Mouse (Mus musculus) liver, embryonic 14 days (tissue): ENCODE data around the gene Fam183b. TPM values are rescaled to one million over a fixed set of nuclear protein-coding genes. Genes with fewer than 3 reads are reported as not detected.

Experiments used
- polyA plus RNA-seq: library from polyadenylated mRNA; depleted of rRNA; stranded (reverse); fragments of >200 nt; gene quantifications from 2 replicates; pipeline ENCODE4 v1.2.3, GENCODE M21; 2012; rRNA removed

Gene Fam183b
- 0.07 TPM in 1 of 2 replicates, not detected in the other for polyA plus RNA-seq

DNA sequence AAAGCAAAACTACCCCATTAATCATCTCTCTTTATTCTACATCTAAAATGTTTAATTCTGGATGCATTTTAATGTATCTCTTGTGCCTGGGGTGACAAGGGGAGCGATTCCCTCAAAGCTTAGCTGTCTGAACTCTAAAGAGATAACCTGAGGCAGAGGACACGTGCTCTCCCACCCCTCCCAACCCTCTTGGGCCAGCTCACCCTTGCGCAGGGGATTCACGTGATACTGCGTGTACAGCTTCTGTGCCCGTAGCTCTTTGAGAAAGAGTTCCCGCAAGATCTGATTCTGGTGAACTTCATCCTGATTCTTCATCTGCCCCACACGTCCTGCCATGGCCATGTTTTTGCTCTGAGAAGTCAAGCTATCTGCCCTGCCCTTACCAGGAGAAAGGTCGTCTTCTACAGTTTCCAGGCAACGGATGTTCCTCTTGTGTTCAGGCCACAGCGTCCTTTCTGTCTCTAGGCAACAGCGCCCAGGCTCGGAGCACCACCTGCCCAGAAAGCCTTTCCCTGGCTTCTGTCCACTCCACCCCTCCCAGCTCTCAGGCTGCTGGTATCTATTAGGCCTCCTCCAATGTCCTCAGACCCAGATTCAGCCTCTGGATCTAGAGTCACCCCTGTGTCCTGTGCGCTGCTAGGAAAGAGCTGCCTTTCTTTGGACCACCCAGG lies at the start of gene Fam183b:
TSS of gene Fam183b (minus strand) at position 403 of the 671 bp plus-strand sequence.

GRCm38 (mm10) chr11:58846919-58847461 lies 45.2 kb upstream of the Fam183b start, which contains the start of gene Gm12258:
TSS of gene Gm12258 (plus strand) at chr11:58847158.

GRCm38 (mm10) chr11:58838951-58839350 lies 37.2 kb upstream of the Fam183b start, which contains the start of gene Olfr311:
TSS of gene Olfr311 (plus strand) at chr11:58839251.

GRCm38 (mm10) chr11:58828937-58829336 lies 27.2 kb upstream of the Fam183b start, which contains the start of gene Olfr312:
TSS of gene Olfr312 (plus strand) at chr11:58829237.

DNA sequence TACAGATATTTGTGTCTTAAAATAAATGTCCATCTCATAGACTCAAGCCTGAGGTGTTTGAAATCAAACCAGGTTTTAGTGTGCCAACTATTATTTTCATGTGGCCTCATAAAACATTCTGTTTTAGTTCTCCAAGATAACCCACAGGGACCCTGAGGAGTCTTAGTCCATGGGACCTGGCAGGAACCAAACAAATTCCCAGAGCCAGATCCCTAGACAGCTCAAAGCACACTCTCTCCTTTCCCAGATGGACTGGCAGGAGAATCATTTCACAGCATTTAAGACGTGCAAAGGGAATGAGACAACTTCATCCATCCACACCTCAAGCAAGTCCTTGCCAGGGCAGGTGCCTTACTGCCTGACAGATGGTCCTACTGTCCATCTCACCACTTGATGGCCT lies 12.9 kb upstream of the Fam183b start, which contains the start of gene Olfr313:
TSS of gene Olfr313 (plus strand) at position 301 of the 400 bp plus-strand sequence.

GRCm38 (mm10) chr11:58782480-58783089 lies 19.2 kb downstream of the Fam183b start, which contains the start of gene Olfr314:
TSS of gene Olfr314 (plus strand) at chr11:58782952.

GRCm38 (mm10) chr11:58772888-58773287 lies 28.9 kb downstream of the Fam183b start, which contains the start of gene Olfr315:
TSS of gene Olfr315 (plus strand) at chr11:58773188.

GRCm38 (mm10) chr11:58752434-58752833 lies 49.3 kb downstream of the Fam183b start, which contains the start of gene Olfr316:
TSS of gene Olfr316 (plus strand) at chr11:58752734.

Other genes starting within 250 kb of the Fam183b start
- not detected in 2 replicates for gene Olfr328, start 246.3 kb downstream of the Fam183b start, polyA plus RNA-seq
- gene Olfr224, start 231.4 kb downstream of the Fam183b start, polyA plus RNA-seq: not detected in 2 replicates
- gene Olfr325, start 224.2 kb downstream of the Fam183b start, polyA plus RNA-seq: not detected in 2 replicates
- not detected in 2 replicates for gene Olfr324, start 206.8 kb downstream of the Fam183b start, polyA plus RNA-seq
- not detected in 2 replicates for gene 2210407C18Rik, start 185.9 kb downstream of the Fam183b start, polyA plus RNA-seq
- gene Olfr323, start 171.5 kb downstream of the Fam183b start, polyA plus RNA-seq: not detected in 2 replicates
- 8.3 and 10.1 TPM in 2 replicates for gene Trim58, start 161.5 kb downstream of the Fam183b start, polyA plus RNA-seq
- gene Olfr322, start 143.2 kb downstream of the Fam183b start, polyA plus RNA-seq: 0.03 TPM in 2 replicates
- gene Olfr320, start 120.9 kb downstream of the Fam183b start, polyA plus RNA-seq: not detected in 2 replicates
- gene Olfr319, start 102.8 kb downstream of the Fam183b start, polyA plus RNA-seq: not detected in 2 replicates
- gene Olfr318, start 77.9 kb downstream of the Fam183b start, polyA plus RNA-seq: not detected in 2 replicates
- not detected in 2 replicates for gene Olfr317, start 62.7 kb downstream of the Fam183b start, polyA plus RNA-seq
- gene Olfr316, start 49.2 kb downstream of the Fam183b start, polyA plus RNA-seq: not detected in 2 replicates
- gene Olfr315, start 28.8 kb downstream of the Fam183b start, polyA plus RNA-seq: not detected in 2 replicates
- gene Olfr314, start 19.0 kb downstream of the Fam183b start, polyA plus RNA-seq: not detected in 2 replicates
- gene Olfr313, start 13.0 kb upstream of the Fam183b start, polyA plus RNA-seq: not detected in 2 replicates
- gene Olfr312, start 27.3 kb upstream of the Fam183b start, polyA plus RNA-seq: not detected in 2 replicates
- gene Olfr311, start 37.3 kb upstream of the Fam183b start, polyA plus RNA-seq: not detected in 2 replicates
- gene Gm12258, start 45.2 kb upstream of the Fam183b start, polyA plus RNA-seq: 2.5 and 2.6 TPM in 2 replicates
- gene 2810021J22Rik, start 65.3 kb upstream of the Fam183b start, polyA plus RNA-seq: 1.6 and 1.8 TPM in 2 replicates
- gene Zfp39, start 102.3 kb upstream of the Fam183b start, polyA plus RNA-seq: 4.9 and 5.1 TPM in 2 replicates
- 17.3 and 19.1 TPM in 2 replicates for gene Btnl10, start 115.9 kb upstream of the Fam183b start, polyA plus RNA-seq
- 67.3 and 77.9 TPM in 2 replicates for gene Rnf187, start 137.0 kb upstream of the Fam183b start, polyA plus RNA-seq
- gene Hist3h2ba, start 147.0 kb upstream of the Fam183b start, polyA plus RNA-seq: 13.3 and 15.4 TPM in 2 replicates
- 9.3 and 10.1 TPM in 2 replicates for gene Hist3h2a, start 152.7 kb upstream of the Fam183b start, polyA plus RNA-seq
- 0.05 and 0.09 TPM in 2 replicates for gene Trim17, start 152.7 kb upstream of the Fam183b start, polyA plus RNA-seq
- 7.3 and 8.5 TPM in 2 replicates for gene Trim11, start 176.1 kb upstream of the Fam183b start, polyA plus RNA-seq